Mouse (Mus musculus): ENCODE data around the gene Tmem132c.

The Tmem132c gene

GRCm38 (mm10) chr5:127611881-127612280, 370.3 kb downstream of the Tmem132c start:
- DNase-seq, result no peak

- no peak for DNase-seq
Measured at GRCm38 (mm10) chr5:127612397-127612796, 370.8 kb downstream of the Tmem132c start.
